Mouse (Mus musculus): Measurements from ENCODE around the gene Frrs1l.

Frrs1l gene

DNA sequence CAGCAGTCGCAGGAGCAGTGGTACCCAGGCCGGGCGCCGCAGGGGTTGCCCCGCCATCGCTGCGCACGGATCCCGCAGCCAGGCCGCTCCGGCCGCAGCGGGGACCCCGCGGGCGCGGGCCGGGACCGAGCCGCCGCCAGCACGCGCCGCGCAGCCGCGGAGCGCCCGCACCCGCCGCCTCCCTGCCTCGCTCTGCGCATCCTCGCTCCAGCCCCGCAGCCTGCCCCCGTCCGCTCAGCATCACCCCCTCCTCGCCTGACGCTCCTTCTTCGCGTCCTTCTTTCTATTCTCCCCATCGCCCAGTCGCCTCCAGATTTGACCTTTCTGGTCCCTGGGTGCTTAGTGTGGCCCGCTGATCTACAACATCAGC is at the start of gene Frrs1l:
Gene Frrs1l, minus strand, starts transcription at position 177 of the 370 bp plus-strand sequence.
- peak; percentile 66 to 76 for DNase-seq (ENCODE audit: low spot score in 2 of 2)

DNA sequence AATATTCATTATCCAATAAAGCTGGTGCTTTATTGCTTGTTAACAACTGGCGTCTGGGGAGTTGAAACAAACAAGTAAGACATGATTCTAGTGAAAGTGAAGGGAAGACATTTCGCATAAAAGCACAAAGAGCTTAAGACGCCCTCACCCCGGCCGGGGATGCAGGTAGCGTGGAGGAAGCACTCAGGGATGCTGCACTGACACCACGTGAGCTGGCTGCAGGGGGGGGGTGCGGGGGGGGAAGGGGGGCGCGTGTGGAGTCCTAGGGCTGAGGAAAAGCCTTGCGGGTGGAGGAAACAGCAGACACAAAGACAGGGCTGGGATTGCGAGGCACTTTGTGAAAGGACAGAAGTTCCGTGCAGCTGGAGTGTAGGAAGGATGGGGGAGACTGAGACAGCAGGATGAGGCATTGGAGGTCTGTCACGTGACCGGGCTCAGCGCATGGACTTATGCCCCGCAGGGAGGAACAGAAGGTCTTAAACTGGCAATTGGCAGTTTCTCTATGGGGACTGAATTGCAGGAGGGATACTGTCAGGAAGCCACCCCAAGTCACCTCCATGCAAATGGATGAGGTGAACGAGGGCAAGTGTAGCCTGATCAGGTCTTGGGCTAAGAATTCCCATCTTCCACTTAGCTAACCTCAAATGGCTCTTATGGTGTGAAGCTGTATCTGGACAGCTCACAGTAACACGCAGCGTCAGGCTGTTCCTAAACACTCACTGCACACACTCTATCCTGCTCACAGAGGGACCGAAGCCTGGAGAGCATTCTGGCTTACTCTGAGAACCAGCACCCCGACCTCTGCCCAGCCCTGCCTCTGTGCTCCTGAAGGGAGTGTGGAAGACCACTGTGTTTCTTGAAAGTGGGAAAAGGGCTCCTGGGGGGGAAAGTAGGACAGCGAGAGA is 49.2 kb upstream of the Frrs1l start:
- peak; percentile 45 to 49 for DNase-seq (ENCODE audit: low spot score in 2 of 2)

- no peak for DNase-seq (ENCODE audit: low spot score in 2 of 2)
Measured at GRCm38 (mm10) chr4:57037554-57037953, 47.4 kb upstream of the Frrs1l start.

DNA sequence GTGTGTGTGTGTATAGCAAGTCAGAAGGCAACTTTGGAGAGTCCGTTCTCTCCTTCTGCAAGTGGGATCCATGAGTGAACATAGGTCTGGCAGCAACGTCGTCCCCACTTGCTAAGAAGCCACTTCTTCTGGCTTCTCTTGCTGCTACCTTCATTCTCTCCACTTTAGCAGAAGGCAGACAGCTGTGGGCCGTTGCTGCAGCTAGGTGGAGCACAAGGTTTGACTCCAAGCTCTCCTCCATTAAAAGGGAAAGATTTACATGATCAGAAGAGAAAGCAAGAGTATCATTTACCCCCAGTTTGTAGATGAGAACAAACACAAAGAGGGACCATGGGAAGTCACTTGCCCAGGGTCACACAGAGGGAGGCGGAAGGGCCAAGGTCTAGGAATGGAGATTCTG is 44.0 kb upstream of the Frrs1l start:
- DNase-seq (ENCODE audit: low spot score in 2 of 2), result no peak

DNA sequence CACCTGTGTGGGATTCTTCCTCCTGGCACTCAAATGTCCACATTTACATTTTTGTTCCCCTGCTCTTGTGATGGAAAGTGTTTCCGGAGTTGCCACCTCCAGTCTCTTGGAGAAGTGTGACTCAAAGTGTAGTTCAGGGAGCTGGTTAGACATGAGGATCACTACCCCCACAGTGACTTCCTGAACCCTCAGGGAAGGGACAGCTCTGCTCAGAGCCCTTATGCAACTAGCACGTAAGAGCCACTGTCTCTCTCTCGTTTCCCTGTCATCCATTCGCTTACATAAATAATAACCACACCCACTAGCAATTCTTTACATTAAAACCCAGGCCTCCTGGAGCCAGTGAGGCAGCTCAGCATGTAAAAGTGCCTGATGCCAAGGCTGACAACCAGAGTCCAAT is 41.2 kb upstream of the Frrs1l start:
- no peak for DNase-seq (ENCODE audit: low spot score in 2 of 2)

- no peak for DNase-seq (ENCODE audit: low spot score in 2 of 2)
Measured at GRCm38 (mm10) chr4:57027954-57028353, 37.8 kb upstream of the Frrs1l start.

GRCm38 (mm10) chr4:57023527-57023926 is 33.3 kb upstream of the Frrs1l start:
- no peak for DNase-seq (ENCODE audit: low spot score in 2 of 2)

GRCm38 (mm10) chr4:57021288-57021687 is 31.1 kb upstream of the Frrs1l start:
- no peak for DNase-seq (ENCODE audit: low spot score in 2 of 2)

DNA sequence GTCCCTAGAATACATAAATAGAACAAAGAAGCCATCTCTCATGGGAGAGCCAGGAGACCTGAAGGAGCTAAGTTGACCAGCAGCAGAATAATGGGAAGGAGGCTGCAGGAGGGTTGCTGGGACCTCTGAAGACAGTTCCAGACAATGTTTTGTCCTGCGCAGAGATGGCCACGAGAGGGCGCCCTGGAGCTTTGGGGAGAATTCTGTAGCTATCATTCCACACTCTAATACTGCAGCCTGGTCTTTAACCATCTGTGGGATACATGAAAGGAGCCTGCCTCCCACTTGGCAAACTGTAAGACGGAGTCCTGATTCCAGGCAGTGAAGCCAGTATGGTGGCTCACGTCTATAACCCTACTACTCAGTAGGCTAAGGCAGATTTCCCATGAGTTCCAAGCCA is 27.0 kb upstream of the Frrs1l start:
- peak; percentile 70 to 75 for DNase-seq (ENCODE audit: low spot score in 2 of 2)

DNA sequence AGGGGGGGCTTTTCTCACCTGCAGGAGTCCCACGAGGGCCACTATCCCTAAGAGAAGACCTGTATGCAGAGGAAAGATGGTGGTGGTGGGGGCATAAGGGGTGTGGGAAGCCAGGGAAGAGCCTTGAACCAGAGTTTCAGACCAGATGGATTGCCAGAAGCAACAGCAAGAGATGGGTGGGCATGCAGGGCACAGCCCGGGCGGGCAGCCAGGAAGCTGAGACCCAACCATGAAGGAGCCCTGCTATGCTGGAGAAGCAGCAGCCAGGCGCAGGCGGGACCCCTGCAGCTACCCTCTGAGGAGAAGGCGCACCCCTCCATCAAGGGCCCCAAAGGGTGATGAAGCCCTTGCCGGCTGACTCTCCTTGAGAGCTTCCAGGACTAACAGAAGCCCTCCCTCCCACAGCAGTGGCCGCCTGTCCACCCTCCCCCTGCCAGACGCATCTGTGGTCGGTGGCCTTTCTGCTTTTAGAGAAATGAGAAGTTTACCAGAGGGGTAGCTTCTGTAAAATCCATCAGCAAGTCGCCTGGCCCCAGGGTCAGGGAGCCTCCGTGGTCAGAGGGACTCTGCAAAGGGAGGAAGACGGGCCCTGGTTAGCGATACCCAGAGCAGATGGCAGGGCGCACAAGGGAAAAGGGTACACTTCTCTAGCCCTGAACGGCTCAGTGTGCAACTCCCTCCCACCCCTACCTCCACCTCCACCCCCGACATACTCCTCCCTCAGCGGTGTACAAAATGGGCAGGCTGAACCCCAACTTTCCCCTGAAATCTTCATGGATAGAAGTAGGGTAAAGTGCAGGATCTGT is 26.4 kb upstream of the Frrs1l start:
- no peak for DNase-seq (ENCODE audit: low spot score in 2 of 2)

DNA sequence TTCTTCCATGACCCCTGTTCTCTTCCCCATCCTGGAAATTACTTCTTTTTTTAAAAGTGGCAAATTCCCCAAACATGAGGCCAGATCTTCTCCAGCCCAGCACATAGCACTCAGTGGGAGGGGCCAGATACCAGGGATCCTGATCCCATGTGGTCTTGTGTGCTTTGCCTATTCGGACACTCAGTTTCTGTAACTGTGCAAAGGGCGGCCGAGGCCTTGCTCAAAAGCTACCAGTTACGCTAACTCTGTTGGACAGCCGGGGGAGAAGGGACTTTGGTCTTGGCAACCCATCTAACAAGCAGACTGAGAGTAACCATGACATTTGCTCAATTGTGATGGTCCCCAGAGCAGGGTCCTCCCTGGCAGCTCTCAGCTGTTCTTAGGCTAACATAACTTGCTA is 24.8 kb upstream of the Frrs1l start:
- DNase-seq (ENCODE audit: low spot score in 2 of 2), result no peak

DNA sequence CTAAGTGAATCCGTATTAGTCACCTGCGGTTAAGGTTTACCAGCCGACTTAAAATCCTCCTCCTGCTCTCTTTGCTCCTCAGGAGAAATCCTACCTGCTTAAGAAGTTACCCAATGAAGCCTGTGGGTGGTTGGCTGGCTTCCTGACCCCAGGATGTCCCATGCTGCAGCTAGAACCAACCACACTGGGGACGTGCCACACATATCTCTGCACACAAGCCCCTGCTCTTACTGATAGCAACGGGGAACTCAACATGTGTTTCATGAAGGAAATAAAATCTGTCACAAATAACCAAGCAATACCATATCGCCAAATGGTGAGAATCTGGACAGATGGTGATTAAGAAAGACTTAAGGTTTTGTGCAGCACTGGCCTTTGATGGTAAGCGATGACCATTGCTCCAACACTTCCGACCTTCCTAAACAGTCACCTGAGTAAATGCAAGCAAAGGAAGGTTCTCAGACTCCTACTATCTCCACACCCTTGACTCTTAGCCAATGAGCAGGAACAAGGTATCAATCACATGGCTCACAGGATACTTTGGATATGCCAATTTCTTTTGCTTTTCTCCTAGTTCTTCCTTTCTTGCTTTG is 21.4 kb upstream of the Frrs1l start:
- no peak for DNase-seq (ENCODE audit: low spot score in 2 of 2)

- no peak for DNase-seq (ENCODE audit: low spot score in 2 of 2)
Measured at GRCm38 (mm10) chr4:57010919-57011318, 20.7 kb upstream of the Frrs1l start.

GRCm38 (mm10) chr4:57010425-57010824 is 20.2 kb upstream of the Frrs1l start:
- DNase-seq (ENCODE audit: low spot score in 2 of 2), result no peak

DNA sequence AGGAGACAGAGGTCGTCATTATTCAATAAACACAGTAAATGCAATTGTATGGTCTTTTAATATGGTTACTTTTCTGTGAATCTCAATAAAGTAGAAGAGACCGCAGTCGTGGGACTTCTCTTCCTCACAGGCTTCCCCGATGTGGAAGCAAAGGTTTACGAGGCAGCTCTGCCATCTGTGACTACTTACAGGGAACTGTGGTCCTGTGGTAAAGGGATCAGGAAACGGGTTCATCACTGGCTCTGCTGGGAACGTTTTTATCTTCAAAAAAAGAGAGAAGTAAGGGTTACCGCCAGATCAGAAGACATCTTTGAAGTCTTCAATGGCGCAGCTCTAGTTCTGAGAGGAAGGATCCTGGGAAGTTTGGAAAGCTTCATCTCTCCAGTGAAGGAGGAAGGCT is 17.5 kb upstream of the Frrs1l start:
- DNase-seq (ENCODE audit: low spot score in 2 of 2), result no peak

DNA sequence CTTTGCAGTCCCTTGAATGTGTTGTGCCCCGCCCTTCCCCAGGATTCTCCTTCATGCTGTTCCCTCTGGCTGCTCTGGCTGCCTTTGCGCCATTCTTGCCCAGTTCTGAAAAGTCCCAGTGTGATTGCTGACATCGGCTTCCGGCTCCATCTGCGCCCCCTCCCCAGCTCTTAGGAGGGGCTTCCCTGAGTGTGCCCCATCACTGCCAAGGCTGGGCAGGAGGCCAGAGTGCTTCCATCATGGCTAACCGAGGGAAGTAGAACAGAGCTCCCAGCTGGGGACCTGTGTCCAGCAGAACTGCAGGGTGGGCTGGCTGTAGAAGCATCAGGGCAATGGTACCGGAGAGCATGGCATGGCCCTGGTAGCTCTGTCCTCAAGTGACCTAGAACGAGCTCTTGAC is 14.8 kb upstream of the Frrs1l start:
- DNase-seq (ENCODE audit: low spot score in 2 of 2), result no peak

- no peak for DNase-seq (ENCODE audit: low spot score in 2 of 2)
Measured at GRCm38 (mm10) chr4:57003886-57004285, 13.7 kb upstream of the Frrs1l start.

DNA sequence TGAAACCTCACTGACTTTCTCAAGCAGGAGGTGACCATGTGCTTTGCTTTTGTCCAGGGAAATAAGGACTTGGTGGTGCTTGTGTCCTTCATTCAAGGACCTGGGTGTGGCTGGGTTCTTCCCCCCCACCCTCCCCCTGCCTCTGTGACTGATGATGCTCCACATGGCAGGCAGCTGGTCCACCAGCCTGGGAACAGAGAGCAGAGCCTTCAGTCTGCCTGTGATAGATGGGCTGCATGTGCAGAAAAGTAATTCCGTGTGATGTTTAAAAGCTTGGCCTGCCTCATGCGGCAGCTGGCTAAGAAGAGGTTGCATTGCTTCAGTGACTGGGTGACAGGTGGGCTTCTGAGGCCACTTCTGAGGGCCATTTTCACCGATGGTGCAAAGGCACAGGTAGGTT is 12.6 kb upstream of the Frrs1l start:
- no peak for DNase-seq (ENCODE audit: low spot score in 2 of 2)

DNA sequence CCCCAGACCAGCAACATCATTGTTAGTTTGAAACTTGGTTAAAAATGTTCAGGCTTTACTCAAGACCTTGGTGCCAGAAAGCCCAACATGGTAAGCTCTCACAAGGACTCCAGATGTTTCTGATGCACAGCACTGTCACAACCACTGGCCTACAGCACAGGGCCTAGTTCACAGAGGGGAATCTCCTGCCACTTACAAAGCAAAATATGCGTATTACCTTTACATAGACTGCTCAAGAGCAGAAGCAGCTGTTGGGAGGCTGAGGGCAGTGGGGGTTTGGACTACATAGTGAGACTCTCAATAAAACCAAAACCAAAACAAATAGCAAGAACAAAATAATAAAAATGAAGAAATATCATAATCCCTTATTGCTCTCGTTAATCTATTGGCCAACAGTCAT is 11.2 kb upstream of the Frrs1l start:
- DNase-seq (ENCODE audit: low spot score in 2 of 2), result no peak

- DNase-seq (ENCODE audit: low spot score in 2 of 2), result no peak
Measured at GRCm38 (mm10) chr4:56993331-56993730, 3.1 kb upstream of the Frrs1l start.

DNA sequence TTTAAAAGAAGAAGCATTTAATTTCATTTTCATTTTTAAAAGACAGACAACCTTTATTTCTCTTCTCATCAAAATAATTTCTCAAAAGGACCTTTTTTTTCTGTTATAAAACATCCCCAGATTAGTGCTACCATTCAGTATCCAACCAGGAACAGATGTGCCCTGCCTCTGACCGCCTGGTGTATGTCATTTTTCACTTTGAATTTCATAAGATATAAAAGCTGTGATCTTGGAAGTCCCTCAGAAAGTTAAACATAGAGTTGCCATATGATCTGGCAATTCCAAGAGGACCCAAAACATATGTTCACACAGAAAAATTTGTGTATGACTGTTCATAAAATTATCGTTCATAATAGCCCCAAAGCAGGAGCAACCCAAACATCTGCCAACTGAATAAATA is 1.8 kb upstream of the Frrs1l start:
- peak in 1 of 2 experiments; percentile 37 for DNase-seq (ENCODE audit: low spot score in 2 of 2)

DNA sequence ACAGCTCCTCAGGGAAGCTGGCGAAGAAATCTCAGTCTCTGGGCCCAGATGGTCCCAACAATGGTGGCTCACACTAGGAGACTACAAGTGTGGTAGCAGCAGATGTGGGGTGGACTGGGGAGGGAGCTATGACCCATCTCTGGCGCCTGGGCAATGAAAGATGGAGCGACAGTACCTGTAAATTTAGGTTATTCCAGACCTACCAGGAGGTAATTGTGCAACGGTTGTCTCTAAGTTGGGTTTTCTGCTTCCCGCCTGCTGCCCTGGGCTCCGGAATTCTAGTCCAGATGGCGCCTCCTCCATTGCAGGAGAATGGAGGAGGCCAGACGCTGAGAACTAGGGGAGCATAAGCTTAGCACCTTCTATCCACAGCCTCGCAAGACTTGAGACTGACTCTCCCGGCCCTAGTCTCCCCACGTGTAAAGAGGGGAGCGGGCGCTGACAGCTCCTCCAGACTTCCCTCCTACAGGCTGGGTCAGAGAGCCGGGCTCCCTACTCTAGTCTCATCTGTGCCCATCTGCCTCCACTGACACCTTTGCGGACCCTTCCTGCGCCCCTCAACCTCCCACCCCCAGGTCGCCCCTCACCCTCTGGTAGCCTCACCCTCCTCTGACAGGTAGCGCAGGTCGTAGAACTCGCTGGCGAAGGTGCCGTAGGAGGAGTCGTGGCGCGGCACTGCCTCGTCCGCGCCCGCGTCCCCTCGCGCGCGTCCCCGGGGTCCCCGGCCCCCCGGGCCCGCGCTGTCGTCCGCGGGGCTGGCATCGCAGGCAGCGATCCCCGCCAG is 568 bp downstream of the Frrs1l start:
- DNase-seq (ENCODE audit: low spot score in 2 of 2), result peak; percentile 54 to 57
